Mouse (Mus musculus) stomach, postnatal 0 days (tissue): ENCODE results near the gene 2310022A10Rik.

ENCODE experiments used
- CTCF ChIP-seq: IDR thresholded peaks from 2 replicates; pipeline ENCODE4 v1.5.1; 2016; ENCODE audit warnings: antibody characterized with exemption, low read depth, mild to moderate bottlenecking, moderate library complexity
- EP300 ChIP-seq: optimal IDR thresholded peaks from 2 replicates; pipeline ENCODE3; 2016; ENCODE audit warnings: antibody characterized with exemption

DNA sequence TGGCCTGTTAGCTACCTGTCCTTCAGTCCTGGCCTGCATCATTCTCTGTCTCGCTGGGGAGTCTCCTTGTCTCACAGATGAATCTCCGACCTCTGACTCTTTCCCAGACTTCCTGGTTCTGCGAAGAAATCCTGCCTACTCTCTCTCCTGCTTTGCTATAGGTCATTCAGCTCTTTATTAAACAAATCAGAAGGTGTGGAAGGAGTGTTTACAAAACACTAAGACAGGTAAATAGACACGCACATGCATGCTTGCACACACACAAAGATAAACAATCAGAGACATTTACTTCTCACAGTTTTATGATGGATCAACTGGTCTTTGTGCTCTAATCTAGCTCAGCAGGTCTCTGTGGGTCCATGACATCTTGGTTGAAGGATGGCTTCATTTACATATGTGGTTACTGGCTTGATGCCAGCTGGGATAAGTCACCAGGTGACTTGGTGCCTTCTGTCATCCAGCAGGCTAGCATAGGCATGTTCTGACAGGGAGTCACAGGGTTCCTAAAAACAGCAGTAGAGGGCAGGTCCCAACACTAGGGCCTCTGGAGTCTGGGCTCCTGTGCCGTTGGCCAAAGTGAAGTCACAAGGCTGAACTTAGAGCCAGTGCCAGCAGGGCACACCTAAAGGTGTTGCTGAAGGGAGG, 16.7 kb downstream of the 2310022A10Rik start:
- TF ChIP-seq CTCF (0 out of 2 replicates have a peak, but pooled peaks have one; percentile 3), EP300 (peak; percentile 86)
